ENCODE assay signal across 8 mouse cellular contexts in genomic region chr10:37812405-37812851, GRCm38 (mm10).
DNase-seq lines count a peak whose midpoint lies in the region; ATAC-seq lines count a peak whose summit lies in the region.

No protein-coding gene starts in this region.

- DNase-seq in limb, embryonic 10.5 days (ENCODE audit: low spot score) = no peak
- DNase-seq in embryo, embryonic 11 days = peak; percentile 36
- DNase-seq in left cerebral cortex, postnatal 25 days (ENCODE audit: low spot score in 2 of 2) = peak; percentile 27 to 52
- no peak for DNase-seq in thymus, postnatal 14 days
- no peak for DNase-seq in thymus, adult 18-20 months

- H3K4me1 ChIP-seq in limb, embryonic 13.5 days = no peaks in the 10 kb centered on the region
- H3K4me1 ChIP-seq in limb, embryonic 10.5 days = no peaks in the 10 kb centered on the region
- no peaks in the 10 kb centered on the region; the same call in 1 of the 2 replicates for H3K4me1 ChIP-seq in hindbrain, embryonic 16.5 days (ENCODE audit: control insufficient read depth, insufficient read depth, low read depth, low read length)
- peaks cover 13% of the 10 kb centered on the region; the same call in 1 of the 2 replicates for H3K4me1 ChIP-seq in neural tube, embryonic 13.5 days (replicated peaks)

- H3K27me3 ChIP-seq in limb, embryonic 13.5 days = no peaks in the 10 kb centered on the region
- H3K27me3 ChIP-seq in limb, embryonic 10.5 days (ENCODE audit: low read depth, poor library complexity, severe bottlenecking) = no peaks in the 10 kb centered on the region
- no peaks in the 10 kb centered on the region for H3K27me3 ChIP-seq in hindbrain, embryonic 16.5 days (replicated peaks; ENCODE audit: control insufficient read depth, insufficient read depth, low read length)
- no peaks in the 10 kb centered on the region for H3K27me3 ChIP-seq in neural tube, embryonic 13.5 days

- no peak overlapping the region for H3K4me2 ChIP-seq in limb, embryonic 13.5 days (replicated peaks)
- H3K4me2 ChIP-seq in hindbrain, embryonic 16.5 days (ENCODE audit: low read length) = 0 out of 2 replicates have a peak overlapping the region, but pooled peaks have one; percentile 7
- H3K4me2 ChIP-seq in neural tube, embryonic 13.5 days = no peak overlapping the region

- peak; percentile 40; the same call in 1 of the 2 replicates for ATAC-seq in limb, embryonic 13.5 days (ENCODE audit: low FRiP score, low read depth)
- peak; percentile 95 for ATAC-seq in hindbrain, embryonic 16.5 days
- ATAC-seq in neural tube, embryonic 13.5 days (ENCODE audit: low read depth) = peak; percentile 89

- intact Hi-C loops in left cerebral cortex, postnatal 25 days (cut with DNase I) = no loop called here

- no peak overlapping the region for H3K9ac ChIP-seq in limb, embryonic 13.5 days
- no peak overlapping the region for H3K9ac ChIP-seq in hindbrain, embryonic 16.5 days (ENCODE audit: low read depth, low read length)
- H3K9ac ChIP-seq in neural tube, embryonic 13.5 days = no peak overlapping the region

- no peaks in the 10 kb centered on the region for H3K36me3 ChIP-seq in limb, embryonic 13.5 days
- no peaks in the 10 kb centered on the region for H3K36me3 ChIP-seq in limb, embryonic 10.5 days
- H3K36me3 ChIP-seq in hindbrain, embryonic 16.5 days (ENCODE audit: control insufficient read depth, insufficient read depth, low read length) = no peaks in the 10 kb centered on the region
- H3K36me3 ChIP-seq in neural tube, embryonic 13.5 days = no peaks in the 10 kb centered on the region

- no peak overlapping the region for H3K4me3 ChIP-seq in limb, embryonic 13.5 days
- H3K4me3 ChIP-seq in limb, embryonic 10.5 days = no peak overlapping the region
- no peak overlapping the region for H3K4me3 ChIP-seq in hindbrain, embryonic 16.5 days (ENCODE audit: low read length)
- no peak overlapping the region for H3K4me3 ChIP-seq in neural tube, embryonic 13.5 days

- H3K9me3 ChIP-seq in limb, embryonic 13.5 days = no peaks in the 10 kb centered on the region
- no peaks in the 10 kb centered on the region for H3K9me3 ChIP-seq in limb, embryonic 10.5 days (replicated peaks)
- H3K9me3 ChIP-seq in hindbrain, embryonic 16.5 days (ENCODE audit: control insufficient read depth, low read length) = no peaks in the 10 kb centered on the region
- no peaks in the 10 kb centered on the region for H3K9me3 ChIP-seq in neural tube, embryonic 13.5 days

- no peak overlapping the region for H3K27ac ChIP-seq in limb, embryonic 13.5 days
- no peak overlapping the region for H3K27ac ChIP-seq in limb, embryonic 10.5 days
- H3K27ac ChIP-seq in hindbrain, embryonic 16.5 days (ENCODE audit: low read depth, low read length) = peak overlapping the region; percentile 29; the same call in 1 of the 2 replicates
- peak overlapping the region; percentile 62; the same call in 1 of the 2 replicates for H3K27ac ChIP-seq in neural tube, embryonic 13.5 days (replicated peaks)

- 56% methylated on average over 3 of the region's 3 CpGs for WGBS in limb, embryonic 13.5 days
- 51% methylated on average over 3 of the region's 3 CpGs for WGBS in limb, embryonic 10.5 days
- 16% methylated on average over 3 of the region's 3 CpGs for WGBS in hindbrain, embryonic 16.5 days
- 9% methylated on average over 3 of the region's 3 CpGs for WGBS in neural tube, embryonic 13.5 days

Comparison
In these comparisons a context has a peak if more than half of its experiments do, and no peak if none do; other contexts are left out.
1. ATAC-seq: peak in every context shown above with its lines; median percentile 95 in hindbrain, embryonic 16.5 days; 89 in neural tube, embryonic 13.5 days; 40 in limb, embryonic 13.5 days.
2. H3K27ac ChIP-seq: peak in hindbrain, embryonic 16.5 days (single experiment) and neural tube, embryonic 13.5 days (single experiment); none in limb, embryonic 13.5 days (single experiment) and limb, embryonic 10.5 days (single experiment).
3. DNase-seq: peak in embryo, embryonic 11 days (single experiment) and left cerebral cortex, postnatal 25 days (2 of 2); none in limb, embryonic 10.5 days (single experiment), thymus, postnatal 14 days (single experiment) and thymus, adult 18-20 months (0 of 2).